Mouse (Mus musculus): ENCODE data around the gene Rarb.

GRCm38 (mm10) chr14:16447587-16447986 is 371.4 kb downstream of the Rarb start:
- TF ChIP-seq POLR2A (IDR thresholded peaks at IDR 0.05; ENCODE audit: borderline replicate concordance, low read depth, low read length) = no peak
- TF ChIP-seq CTCF (IDR thresholded peaks at IDR 0.05; ENCODE audit: low read depth, low read length) = peak; percentile 40; the same call in 1 of the 2 replicates
